Comparison of ENCODE assay signal across 12 mouse cellular contexts in the genomic region with DNA sequence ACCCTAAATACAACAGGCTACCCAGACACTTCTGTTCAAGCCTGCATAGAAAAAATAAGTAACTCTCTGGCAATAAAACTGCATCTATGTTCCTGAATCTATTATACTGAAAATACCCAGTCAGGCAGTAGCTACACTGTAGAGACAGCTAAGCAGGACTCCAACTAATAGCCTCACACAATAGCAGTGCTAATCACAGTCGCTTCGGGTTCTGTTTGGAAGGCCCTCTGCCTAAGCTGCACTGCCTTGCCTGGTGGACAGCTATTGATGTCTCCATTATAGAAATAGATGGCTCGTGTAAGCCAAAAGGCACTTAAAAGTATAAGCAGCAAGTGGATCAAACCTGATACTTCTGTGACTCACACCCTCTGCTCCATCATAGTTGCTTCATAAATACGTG.
"Had no signal": no experiment of that assay in that cellular context is flagged by ENCODE, and none has a peak within 500 bp of the region (broad histone marks: within the 10 kb centered on the region; RNA-seq: fewer than 3 reads in every experiment).

No protein-coding gene starts in this region.

- H3K4me1 ChIP-seq: stomach, embryonic 15.5 days had no signal

- H3K27me3 ChIP-seq: limb, embryonic 12.5 days; liver, embryonic 13.5 days; stomach, embryonic 15.5 days had no signal

- ATAC-seq: intestine, postnatal 0 days; liver, postnatal 0 days had no signal

- H3K9ac ChIP-seq: limb, embryonic 12.5 days; liver, embryonic 13.5 days; liver, postnatal 0 days; stomach, embryonic 15.5 days had no signal

- H3K9me3 ChIP-seq: stomach, embryonic 15.5 days had no signal

- H3K36me3 ChIP-seq: limb, embryonic 12.5 days; liver, embryonic 13.5 days; stomach, embryonic 15.5 days had no signal

- H3K4me3 ChIP-seq: limb, embryonic 12.5 days; liver, embryonic 13.5 days; stomach, embryonic 15.5 days had no signal

- H3K4me2 ChIP-seq: limb, embryonic 12.5 days; liver, embryonic 13.5 days; stomach, embryonic 15.5 days had no signal

- H3K27ac ChIP-seq: limb, embryonic 12.5 days; liver, embryonic 13.5 days; stomach, embryonic 15.5 days had no signal

- DNase-seq: kidney, adult 8-10 months; kidney, postnatal 25 days; layer of hippocampus, postnatal 36 days; liver; liver, embryonic 13.5 days; liver, postnatal 0 days; right cerebral cortex, postnatal 14 days; thymus, adult 2 months; thymus, postnatal 25 days had no signal
